Mouse (Mus musculus): ENCODE measurements around the gene March5.
"Not testable (repeated sequence)": the region's sequence is repeated elsewhere in the genome, so short reads cannot be mapped to it uniquely, and the experiment has no call there.

Gene March5

DNA sequence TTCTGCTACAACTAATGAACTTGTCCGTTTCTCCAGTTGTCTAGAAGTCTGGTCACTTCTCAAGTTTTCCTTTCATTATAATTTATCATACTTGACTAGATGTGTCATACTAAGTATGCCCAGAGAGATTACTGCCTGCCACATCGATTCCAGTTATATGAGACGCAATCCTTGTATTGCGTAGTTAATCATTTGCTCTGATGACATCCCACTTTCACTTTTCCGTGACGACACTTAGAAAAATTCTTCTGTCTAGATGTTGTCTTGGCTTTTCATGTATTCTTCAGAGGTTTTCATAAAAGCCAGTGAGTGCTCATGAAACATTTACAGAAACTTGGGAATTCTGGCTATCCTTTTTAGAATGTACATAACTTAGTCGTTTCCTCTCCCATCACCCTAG is 1.6 kb downstream of the March5 start:
- DNase-seq (ENCODE audit: low spot score): no peak

DNA sequence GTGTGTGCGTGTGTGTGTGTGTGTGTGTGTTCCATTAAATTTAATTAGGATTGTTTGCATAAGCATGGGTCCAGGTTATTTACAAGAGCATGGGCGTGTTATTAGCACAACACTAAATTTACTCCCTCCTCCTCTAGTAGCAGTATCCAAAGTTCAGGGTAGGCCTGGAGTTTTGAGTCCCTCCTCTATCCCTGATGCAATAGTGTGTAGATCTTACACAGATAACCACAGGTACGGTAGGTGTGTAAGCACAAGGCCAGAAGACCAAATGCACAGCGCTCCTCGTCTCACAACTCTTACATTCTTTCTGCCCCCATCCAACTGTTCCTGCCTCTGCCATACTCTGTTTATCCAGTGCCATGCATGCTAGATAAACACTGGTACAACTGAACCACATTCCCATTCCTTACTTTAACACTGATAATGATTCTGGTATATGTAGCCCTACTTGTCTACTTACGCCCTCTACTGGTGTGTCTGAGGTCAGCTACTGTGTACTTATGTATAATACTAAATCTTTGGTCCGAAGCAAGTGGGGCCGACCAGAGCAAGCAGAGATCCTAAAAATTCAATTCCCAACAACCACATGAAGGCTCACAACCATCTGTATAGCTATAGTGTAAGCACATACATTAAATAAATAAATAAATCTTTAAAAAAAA is 2.3 kb downstream of the March5 start:
- DNase-seq (ENCODE audit: low spot score): no peak

DNA sequence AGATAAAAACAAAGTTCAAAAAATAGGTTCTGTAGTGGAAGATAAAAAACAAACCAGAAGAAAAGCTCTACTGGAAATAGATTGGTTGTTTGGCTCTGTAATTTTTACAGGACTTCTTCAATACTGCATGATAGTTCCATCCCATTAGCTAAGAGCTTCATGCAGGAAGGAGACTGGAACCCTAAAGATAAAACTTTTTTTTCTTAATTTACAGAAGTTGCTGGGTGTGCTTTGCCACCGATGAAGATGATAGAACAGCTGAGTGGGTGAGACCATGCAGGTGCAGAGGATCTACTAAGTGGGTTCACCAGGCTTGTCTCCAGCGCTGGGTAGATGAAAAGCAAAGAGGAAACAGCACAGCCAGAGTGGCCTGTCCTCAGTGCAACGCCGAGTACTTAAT is 3.1 kb downstream of the March5 start:
- DNase-seq (ENCODE audit: low spot score): no peak

DNA sequence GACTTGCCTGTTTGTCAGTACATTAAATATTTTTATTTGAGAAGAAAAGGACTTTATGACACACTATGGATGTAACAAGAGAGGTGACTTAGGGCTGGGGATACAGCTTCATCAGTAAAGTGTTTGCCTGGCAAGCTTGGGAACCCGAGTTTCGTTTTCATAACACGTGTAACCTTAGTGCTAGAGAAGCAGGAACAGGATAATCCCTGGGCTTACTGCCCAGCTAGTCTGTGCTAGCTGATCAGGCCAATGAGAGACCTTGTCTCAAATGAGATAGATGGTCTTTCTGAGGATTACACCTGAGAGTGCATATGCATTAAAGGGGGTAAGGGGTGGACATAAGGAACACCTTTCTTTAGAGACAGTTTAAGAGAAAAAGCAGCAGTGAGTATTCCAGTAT is 4.1 kb downstream of the March5 start:
- DNase-seq (ENCODE audit: low spot score): no peak

DNA sequence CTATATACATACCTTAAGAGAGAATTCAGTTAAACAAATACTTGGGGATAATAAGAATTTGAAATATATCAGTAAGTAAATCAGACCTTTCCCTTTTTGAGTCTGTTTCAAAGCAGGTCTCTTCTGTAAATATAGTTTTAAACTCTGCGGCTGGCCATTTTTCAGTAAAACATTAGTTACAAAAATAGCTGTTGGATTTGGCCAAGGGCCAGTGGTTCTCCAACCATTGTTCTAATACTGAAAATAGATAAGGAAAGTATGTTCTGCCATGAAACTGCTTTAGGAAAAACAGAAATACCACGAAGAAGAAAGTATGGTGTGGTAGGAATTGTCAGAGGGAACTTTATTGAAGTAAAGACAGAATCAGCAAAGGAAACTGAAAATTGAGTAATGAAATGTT is 7.4 kb downstream of the March5 start:
- DNase-seq (ENCODE audit: low spot score): no peak

DNA sequence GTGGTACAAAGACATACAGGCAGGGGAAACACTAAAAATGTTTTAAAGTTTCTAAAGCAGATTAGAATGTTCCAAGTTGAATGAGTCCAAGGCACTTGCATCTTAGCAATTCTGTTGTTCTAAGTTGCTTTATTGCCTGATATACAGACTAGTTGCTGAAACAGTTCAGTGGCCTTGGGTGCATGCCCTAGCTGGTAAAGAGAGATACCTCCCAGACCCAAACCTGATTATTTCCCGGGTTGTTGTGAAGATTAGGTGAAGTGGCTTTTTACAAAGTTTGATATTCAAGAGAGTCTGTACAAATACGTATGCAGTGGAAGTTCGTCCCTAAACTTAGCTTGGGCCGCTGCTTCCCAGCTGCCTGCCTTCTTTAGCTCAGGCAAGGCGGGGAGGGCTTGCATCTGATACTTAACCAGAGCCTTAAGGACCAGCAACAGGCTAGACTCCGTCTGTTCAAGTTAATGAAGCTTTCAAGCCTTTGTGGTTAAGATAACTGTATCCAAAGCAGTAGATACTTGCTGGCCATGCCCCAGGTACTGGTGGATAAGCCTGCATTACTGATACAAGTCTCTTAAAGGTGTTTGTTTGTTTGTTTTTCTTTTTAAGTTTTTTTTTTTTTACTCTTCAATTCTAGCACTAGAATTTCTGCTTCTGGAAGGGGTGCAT is 18.0 kb downstream of the March5 start:
- DNase-seq (ENCODE audit: low spot score): no peak

DNA sequence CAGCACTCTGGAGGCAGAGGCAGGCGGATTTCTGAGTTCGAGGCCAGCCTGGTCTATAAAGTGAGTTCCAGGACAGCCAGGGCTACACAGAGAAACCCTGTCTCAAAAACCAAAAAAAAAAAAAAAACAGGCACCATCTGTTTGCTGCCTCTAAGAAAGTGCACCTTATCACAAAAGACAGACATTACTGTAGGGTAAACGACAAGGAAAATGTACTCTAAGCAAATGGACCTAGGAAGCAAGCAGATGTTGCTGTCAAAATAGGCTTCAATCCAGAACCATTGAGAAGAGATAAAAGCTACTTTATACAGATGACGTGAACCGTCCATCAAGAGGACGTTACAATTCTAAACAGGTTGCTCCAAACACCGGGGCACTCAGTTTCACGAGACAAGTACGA is 25.3 kb downstream of the March5 start:
- not testable (repeated sequence) for DNase-seq (ENCODE audit: low spot score)

DNA sequence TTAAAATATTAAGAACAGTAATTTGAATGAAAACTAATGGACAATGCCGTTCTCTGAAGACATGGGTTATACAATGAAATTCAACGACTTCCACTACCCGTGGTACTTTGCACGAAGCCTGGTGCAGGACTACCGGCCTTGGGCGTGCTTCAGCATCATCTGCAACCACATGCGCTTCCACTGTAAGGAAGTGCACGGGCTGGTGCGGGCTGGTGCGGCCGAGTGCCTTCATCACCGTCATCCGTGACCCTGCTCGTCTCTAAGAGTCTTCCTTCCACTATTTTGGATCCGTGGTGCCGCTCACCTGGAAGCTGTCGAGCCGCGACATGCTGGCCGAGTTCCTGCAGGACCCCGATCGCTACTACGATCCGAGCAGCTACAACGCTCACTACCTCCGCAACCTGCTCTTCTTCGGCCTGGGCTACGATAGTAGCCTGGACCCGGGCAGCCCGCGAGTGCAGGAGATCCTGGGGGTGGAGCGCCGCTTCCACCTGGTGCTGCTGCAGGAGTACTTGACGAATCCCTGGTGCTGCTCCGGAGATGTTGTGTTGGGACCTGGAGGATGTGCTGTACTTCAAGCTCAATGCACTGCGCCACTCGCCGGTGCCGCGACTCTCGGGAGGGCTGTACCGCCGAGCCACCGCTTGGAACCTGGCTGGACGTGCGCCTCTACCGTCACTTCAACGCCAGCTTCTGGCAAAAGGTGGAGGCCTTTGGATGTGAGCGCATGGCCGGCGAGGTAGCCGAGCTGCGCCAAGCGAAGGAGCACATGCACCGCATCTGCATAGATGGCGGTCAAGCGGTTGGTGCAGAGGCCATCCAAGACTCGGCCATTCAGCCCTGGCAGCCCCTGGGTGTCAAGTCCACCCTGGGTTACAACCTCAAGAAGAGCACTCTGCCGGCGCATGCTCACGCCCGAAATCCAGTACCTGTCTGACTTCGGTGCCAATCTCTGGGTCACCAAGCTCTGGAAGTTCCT is 26.5 kb downstream of the March5 start:
- no peak for DNase-seq (ENCODE audit: low spot score)

DNA sequence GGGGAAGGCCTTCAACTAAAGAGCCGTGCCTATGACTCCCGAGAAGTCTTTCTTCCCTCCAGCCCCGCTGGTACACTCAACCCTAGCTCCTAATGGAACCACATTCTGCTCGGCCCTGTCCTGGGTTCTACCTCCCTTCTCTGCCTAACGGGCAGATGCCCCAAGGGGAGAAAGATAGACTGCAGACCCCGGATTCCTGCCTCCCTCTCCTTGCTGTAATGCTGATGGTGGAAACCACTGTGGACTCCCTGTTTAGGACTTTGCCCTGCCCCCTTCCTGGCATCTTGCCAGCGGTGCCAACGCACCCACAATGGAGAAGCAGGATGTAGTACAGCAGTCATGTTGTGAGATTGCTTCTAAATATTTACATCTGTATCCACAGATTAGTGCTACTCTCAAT is 28.5 kb downstream of the March5 start:
- no peak for DNase-seq (ENCODE audit: low spot score)

DNA sequence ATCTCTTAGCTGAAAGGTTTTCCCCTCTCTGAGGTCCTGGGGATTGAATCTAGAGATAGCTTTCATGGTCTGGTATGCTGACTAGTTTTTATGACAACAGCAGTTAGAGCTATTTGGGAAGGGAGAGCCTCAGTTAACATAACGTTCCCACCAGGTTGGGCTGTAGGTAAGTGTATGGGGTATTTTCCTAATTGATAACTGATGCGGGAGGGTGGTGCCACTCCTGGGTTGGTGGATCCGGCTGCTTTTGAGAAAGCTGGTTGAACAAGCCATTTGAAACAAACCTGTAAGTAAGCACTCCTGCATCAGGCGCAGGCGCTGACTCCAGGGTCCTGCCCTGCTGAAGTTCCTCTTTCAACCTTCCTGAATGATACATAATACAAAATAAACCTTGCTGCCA is 30.0 kb downstream of the March5 start:
- DNase-seq (ENCODE audit: low spot score): no peak

DNA sequence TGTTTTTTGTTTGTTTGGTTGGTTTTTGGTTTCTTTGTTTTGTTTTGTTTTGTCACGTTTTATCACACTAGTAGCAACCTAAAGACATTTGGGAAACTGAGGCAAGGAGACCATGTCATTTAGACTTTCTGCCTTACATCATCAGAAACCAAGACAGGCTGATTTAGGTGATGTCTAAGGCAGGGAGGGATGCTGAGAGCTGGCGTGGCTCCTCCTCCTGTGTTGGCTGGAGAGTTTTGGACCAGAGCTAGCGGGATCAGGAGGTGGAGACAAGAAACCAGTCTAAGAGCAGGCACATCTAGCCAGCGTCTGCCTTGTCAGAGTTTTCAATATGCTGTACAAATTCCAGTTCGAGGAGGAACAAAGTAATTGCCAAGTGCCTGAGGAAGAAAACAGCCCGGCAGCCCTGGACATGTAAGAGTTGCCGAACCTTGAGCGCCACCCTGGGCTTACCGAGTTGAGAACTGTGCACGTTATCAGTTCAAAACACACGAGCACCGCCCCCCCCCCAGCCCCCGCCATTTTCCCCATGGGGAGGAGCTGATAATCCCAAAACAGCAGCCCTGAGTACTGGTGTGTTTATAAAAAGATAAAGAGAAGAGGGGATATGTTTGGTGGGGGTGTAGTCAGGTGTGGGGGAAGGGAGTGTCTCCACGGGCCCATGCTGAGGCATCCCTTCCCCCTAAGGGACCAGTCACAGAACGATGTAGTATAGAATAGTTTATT is 30.5 kb downstream of the March5 start:
- no peak for DNase-seq (ENCODE audit: low spot score)

DNA sequence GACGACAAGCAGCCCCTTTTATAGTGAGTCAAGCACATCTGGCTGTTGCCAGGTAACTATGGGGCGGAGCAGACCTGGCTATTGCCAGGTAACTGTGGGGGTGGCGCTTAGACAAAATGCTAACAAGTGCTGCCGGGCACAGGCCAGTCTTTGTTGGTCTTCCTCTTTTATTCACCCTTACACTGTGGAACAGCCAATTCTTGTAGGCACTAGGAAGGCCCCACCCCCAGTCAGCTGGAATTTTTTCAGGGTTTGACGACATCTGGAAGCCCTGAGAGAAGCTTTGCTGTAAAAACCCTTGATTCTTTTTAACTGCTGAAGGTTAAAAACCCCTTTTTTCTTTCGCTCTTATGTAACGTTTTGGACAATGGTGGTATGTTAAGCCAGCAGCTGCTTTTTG is 31.3 kb downstream of the March5 start:
- DNase-seq (ENCODE audit: low spot score): no peak

DNA sequence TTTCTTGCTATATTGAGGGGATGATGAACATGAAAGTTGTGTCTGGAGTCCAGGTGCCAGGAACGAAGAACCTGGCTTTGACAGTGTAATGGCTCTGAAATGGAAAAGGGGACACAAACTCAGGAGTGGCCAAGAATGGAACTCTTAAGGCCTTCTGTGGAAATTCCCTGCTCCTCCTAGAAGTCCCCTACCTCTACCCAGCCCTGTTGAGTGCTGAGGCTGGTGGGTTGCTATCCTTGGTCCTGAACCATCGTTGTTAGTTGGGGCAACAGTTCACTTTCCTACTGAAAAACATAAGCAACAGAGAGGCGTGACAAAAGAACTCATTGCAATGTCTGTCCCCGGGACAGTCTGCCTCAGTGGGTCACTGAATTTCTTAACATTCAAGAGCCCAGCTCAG is 31.8 kb downstream of the March5 start:
- DNase-seq (ENCODE audit: low spot score): no peak

DNA sequence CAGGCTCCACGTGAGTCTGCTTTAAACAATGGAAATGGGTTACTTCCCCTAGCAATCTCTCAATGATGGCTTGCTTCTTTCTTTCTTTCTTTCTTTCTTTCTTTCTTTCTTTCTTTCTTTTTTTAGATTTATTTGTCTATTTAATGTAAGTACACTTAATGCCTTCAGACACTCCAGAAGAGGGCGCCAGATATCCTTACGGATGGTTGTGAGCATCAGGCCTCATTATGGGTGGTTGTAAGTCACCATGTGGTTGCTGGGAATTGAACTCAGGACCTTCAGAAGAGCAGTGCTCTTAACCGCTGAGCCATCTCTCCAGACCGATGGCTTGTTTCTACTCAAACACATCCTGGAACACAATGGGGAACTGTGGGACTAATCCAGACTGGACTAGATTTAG is 33.9 kb downstream of the March5 start:
- DNase-seq (ENCODE audit: low spot score): no peak

DNA sequence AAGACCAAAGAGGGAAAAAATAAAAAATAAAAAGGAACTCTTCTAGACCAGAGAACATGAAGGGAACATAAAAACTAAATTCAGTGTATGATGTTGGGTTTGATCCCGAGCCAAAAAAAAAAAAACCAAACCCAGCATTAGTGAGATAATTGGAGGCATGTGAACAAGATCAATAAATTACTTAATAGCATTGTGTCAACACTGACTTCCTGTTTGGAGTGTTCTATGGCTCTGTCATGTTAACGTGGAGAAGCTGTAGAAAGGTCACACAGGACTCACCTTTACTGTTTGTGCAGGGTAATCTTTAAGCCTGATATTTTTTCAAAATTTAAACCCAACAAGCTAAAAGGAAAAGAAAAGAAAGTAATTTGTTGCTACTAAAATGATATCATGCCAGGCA is 35.4 kb downstream of the March5 start:
- DNase-seq (ENCODE audit: low spot score): no peak

DNA sequence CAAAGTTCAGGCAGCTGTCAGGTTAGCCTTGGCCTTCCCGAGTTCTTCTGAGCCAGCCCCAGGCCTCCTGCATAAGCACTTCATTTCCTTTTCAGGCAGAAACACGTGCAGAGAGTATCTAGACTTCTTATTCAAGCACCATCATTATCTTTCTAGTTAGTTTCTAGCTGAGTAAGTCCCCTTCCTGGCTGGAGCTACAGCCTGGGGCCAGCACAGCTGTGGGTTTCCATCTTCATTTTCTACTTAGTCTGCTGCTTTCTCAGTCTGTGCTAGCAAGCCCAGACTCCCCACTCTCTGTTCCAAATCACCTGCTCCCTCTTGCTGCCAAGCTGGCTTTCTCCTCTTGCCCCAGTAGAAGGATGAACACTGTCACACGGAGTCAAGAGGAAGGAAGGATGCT is 39.5 kb downstream of the March5 start:
- DNase-seq (ENCODE audit: low spot score): no peak

DNA sequence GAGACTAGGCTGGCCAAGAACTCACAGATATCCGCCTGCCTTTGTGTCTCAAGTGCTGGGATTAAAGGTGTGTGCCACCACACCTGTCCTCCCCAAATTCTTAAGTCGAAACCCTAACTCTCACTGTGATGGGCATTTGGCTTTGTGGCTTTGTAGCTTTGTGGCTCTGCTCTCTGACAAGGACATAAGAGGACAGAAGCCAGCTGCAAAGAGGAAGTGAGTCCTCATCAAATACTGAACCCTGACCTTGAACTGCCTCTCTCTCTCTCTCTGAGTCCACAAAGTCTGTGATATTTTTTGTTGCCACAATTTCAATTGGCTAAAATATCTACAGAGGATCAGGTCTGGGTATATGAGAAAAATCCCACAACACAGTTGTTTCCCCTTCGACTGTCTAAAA is 40.9 kb downstream of the March5 start:
- no peak for DNase-seq (ENCODE audit: low spot score)

DNA sequence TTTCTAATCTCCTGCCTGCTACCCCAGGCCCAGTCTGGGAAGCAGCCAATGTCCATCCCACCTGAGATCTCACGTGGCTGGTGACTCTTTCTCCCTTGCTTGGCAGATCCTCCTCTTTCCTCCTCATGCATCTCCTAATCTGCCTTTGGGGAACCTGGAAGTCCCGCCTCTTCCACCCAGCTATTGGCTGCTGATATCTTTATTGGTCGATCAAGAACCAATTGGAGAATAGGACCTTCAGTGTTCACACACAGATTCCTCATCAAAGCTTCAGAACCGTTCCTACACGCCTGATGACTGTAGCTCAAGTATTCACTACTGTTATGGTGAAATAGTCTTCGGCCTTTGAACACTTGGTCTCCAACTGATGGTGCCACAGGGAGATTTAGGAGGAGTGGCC is 44.8 kb downstream of the March5 start:
- no peak for DNase-seq (ENCODE audit: low spot score)

DNA sequence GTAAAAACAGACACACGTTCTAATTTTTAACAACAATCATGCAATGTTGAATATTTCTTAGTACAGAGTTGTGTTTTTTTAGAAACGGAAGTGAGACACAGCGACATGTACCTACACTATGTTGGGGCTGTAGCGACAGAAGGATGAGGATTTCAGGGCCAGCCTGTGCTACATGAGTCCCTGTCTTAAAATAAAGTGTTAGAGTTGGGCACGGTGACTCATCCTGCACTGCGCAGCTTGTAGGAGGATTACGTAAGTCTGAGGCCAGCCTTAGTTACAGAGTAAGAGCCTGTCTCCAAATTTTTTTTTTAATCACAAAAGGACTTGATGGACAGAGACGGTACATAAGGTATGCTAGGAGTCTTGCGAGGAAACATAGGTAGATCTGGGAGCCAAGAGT is 48.0 kb downstream of the March5 start:
- DNase-seq (ENCODE audit: low spot score): no peak

DNA sequence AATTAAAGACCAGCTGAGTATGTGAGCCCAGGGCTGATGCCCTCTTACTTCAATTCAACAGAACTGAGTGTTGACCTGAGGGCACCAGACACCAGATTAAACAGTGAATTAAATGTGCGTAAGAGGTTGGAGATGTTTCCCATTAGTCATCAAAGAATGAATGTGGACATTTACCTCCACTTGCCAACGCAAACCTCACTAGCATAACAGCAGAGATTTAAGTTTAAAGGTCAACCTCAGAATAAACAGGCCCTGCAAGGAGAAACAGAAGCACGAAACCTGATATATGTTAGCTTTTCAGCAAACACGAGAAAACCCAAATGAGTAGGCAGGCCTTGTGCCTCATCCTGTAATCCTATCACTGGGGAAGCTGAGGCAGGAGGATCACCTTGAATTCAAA is 55.0 kb downstream of the March5 start:
- DNase-seq (ENCODE audit: low spot score): no peak

DNA sequence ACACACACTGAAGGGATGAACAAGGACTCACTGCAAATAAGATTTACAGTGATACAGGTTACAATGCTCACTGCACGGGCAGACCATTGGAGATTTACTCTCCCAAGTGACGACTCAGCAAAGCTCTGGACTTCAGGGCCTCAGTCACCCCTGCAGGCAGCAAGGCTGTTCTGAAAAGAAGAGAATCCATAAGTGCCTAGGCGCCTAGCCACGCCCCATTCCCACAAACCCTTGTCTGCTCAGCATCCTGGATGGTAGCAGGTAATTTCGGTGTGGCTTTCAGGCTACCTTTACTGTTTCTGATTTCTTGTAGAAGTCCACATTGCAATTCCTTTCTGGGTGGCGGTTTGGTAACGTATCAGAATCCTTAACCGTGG is 56.2 kb downstream of the March5 start:
- no peak for DNase-seq (ENCODE audit: low spot score)

Measured in T-cell, adult 2 months (primary cell).